Mouse (Mus musculus) testis, adult 2 months (tissue): ENCODE results near the gene Pfkfb2. TPM values are rescaled to one million over a fixed set of nuclear protein-coding genes. Genes with fewer than 3 reads are reported as not detected.

Experiments used
- H3K27ac ChIP-seq: fragments of 200-500 bp; 2 replicates; pipeline ENCODE4 v1.5.1; 2012; ENCODE audit warnings: low read depth, low read length; ENCODE audit not compliant: control insufficient read depth, insufficient read depth
- H3K27me3 ChIP-seq: fragments of 200-500 bp; 2 replicates; pipeline ENCODE4 v1.6.1; 2012; ENCODE audit warnings: mild to moderate bottlenecking, low read length, moderate library complexity; ENCODE audit not compliant: control insufficient read depth, insufficient read depth
- H3K36me3 ChIP-seq: fragments of 200-500 bp; 2 replicates; pipeline ENCODE4 v1.6.1; 2012; ENCODE audit warnings: mild to moderate bottlenecking, low read length; ENCODE audit not compliant: control insufficient read depth, insufficient read depth
- H3K4me1 ChIP-seq: fragments of 200-500 bp; 2 replicates; pipeline ENCODE4 v1.6.1; 2012; ENCODE audit warnings: low read length; ENCODE audit not compliant: control insufficient read depth, insufficient read depth
- H3K4me3 ChIP-seq: fragments of 200-500 bp; 2 replicates; pipeline ENCODE4 v1.5.1; 2012; ENCODE audit warnings: low read depth, mild to moderate bottlenecking, low read length, moderate library complexity, mixed read lengths; ENCODE audit not compliant: control insufficient read depth
- CTCF ChIP-seq: fragments of 200-500 bp; IDR thresholded peaks from 2 replicates; pipeline ENCODE4 v1.5.1; 2012; ENCODE audit warnings: low read depth, mild to moderate bottlenecking, inconsistent platforms, low read length, moderate library complexity; ENCODE audit not compliant: control insufficient read depth, insufficient read depth, insufficient replicate concordance
- POLR2A ChIP-seq: fragments of 200-500 bp; IDR thresholded peaks from 2 replicates; pipeline ENCODE4 v1.6.1; 2012; ENCODE audit warnings: low read depth, mild to moderate bottlenecking, inconsistent platforms, low read length, moderate library complexity; ENCODE audit not compliant: control insufficient read depth
- polyA plus RNA-seq: library from polyadenylated mRNA; depleted of rRNA; stranded (reverse); fragments of >200 nt; gene quantifications from 2 replicates; pipeline ENCODE4 v1.2.3, GENCODE M21; 2012; rRNA removed

Pfkfb2 gene
- polyA plus RNA-seq, 1 experiment: 33.0 TPM

- Histone ChIP-seq H3K36me3 (no peaks in the 10 kb centered on the region), H3K4me3 (no peak overlapping the region), H3K27me3 (no peaks in the 10 kb centered on the region), H3K27ac (no peak overlapping the region), H3K4me1 (no peaks in the 10 kb centered on the region)
- TF ChIP-seq POLR2A: no peak
Observed at GRCm38 (mm10) chr1:130644103-130644502, 85.0 kb downstream of the Pfkfb2 start.

GRCm38 (mm10) chr1:130640967-130641366 lies 88.1 kb downstream of the Pfkfb2 start:
- H3K27ac ChIP-seq: no peak overlapping the region
- no peak overlapping the region for H3K4me3 ChIP-seq
- H3K27me3 ChIP-seq: no peaks in the 10 kb centered on the region
- no peaks in the 10 kb centered on the region for H3K4me1 ChIP-seq
- H3K36me3 ChIP-seq: no peaks in the 10 kb centered on the region
- TF ChIP-seq POLR2A (no peak), CTCF (no peak)

Other genes with a start within 250 kb of the Pfkfb2 start
- gene Zp3r, start 99.6 kb downstream of the Pfkfb2 start, polyA plus RNA-seq: 109 and 160 TPM in 2 replicates
- 1.3 TPM in 1 of 2 replicates, not detected in the other for gene C4bp, start 67.6 kb downstream of the Pfkfb2 start, polyA plus RNA-seq
- gene Gm29427, start 13.5 kb downstream of the Pfkfb2 start, polyA plus RNA-seq: 0.96 and 1.5 TPM in 2 replicates
- gene Yod1, start 11.9 kb downstream of the Pfkfb2 start, polyA plus RNA-seq: 10.4 and 11.2 TPM in 2 replicates
- gene AA986860, start 2.7 kb upstream of the Pfkfb2 start, polyA plus RNA-seq: 1.8 TPM in 2 replicates
- 0.14 and 0.23 TPM in 2 replicates for gene Fcamr, start 71.6 kb upstream of the Pfkfb2 start, polyA plus RNA-seq
- 0.17 and 0.36 TPM in 2 replicates for gene Pigr, start 97.4 kb upstream of the Pfkfb2 start, polyA plus RNA-seq
- 18.7 and 29.0 TPM in 2 replicates for gene Fcmr, start 136.4 kb upstream of the Pfkfb2 start, polyA plus RNA-seq
- not detected in 2 replicates for gene Il24, start 158.2 kb upstream of the Pfkfb2 start, polyA plus RNA-seq
- not detected in 2 replicates for gene Il20, start 182.2 kb upstream of the Pfkfb2 start, polyA plus RNA-seq
- not detected in 2 replicates for gene Il19, start 210.9 kb upstream of the Pfkfb2 start, polyA plus RNA-seq